In genomic region chr2:64606864-64607263, GRCm38 (mm10) we compare ENCODE assay signal across 28 mouse cellular contexts.
DNase-seq lines count a peak whose midpoint lies in the region; ATAC-seq and TF ChIP-seq lines count a peak whose summit lies in the region.
"Had no signal": no experiment of that assay in that cellular context is flagged by ENCODE, and none has a peak within 500 bp of the region (broad histone marks: within the 10 kb centered on the region; RNA-seq: fewer than 3 reads in every experiment).

No protein-coding gene starts in this region.

- H3K27me3 ChIP-seq in forebrain, embryonic 13.5 days = no peaks in the 10 kb centered on the region
- H3K27me3 ChIP-seq in forebrain, embryonic 15.5 days = no peaks in the 10 kb centered on the region
- H3K27me3 ChIP-seq in midbrain, embryonic 11.5 days (ENCODE audit: control insufficient read depth, insufficient read depth, low read length) = no peaks in the 10 kb centered on the region
- no peaks in the 10 kb centered on the region for H3K27me3 ChIP-seq in midbrain, postnatal 0 days (ENCODE audit: insufficient read depth, low read length)
- no peaks in the 10 kb centered on the region for H3K27me3 ChIP-seq in midbrain, embryonic 13.5 days
- no peaks in the 10 kb centered on the region for H3K27me3 ChIP-seq in midbrain, embryonic 16.5 days (ENCODE audit: control insufficient read depth, insufficient read depth, low read depth, low read length)
- H3K27me3 ChIP-seq: CH12.LX; embryonic facial prominence, embryonic 13.5 days; hindbrain, embryonic 13.5 days; intestine, embryonic 15.5 days; Patski had no signal

- H3K4me2 ChIP-seq in forebrain, embryonic 13.5 days = no peak overlapping the region
- H3K4me2 ChIP-seq in forebrain, embryonic 15.5 days (replicated peaks) = no peak overlapping the region
- no peak overlapping the region for H3K4me2 ChIP-seq in midbrain, embryonic 11.5 days
- H3K4me2 ChIP-seq in midbrain, postnatal 0 days (ENCODE audit: low read depth, low read length, poor library complexity, severe bottlenecking) = no peak overlapping the region
- no peak overlapping the region for H3K4me2 ChIP-seq in midbrain, embryonic 13.5 days (replicated peaks)
- H3K4me2 ChIP-seq in midbrain, embryonic 16.5 days (ENCODE audit: low read length) = no peak overlapping the region
- H3K4me2 ChIP-seq: embryonic facial prominence, embryonic 13.5 days; heart, embryonic 11.5 days; hindbrain, embryonic 13.5 days; intestine, embryonic 15.5 days had no signal

- WGBS in forebrain, embryonic 13.5 days = 57% methylated on average over 1 of the region's 1 CpGs
- 25% methylated on average over 1 of the region's 1 CpGs for WGBS in forebrain, embryonic 15.5 days
- 68% methylated on average over 1 of the region's 1 CpGs for WGBS in midbrain, embryonic 11.5 days
- 18% methylated on average over 1 of the region's 1 CpGs for WGBS in midbrain, postnatal 0 days
- WGBS in midbrain, embryonic 13.5 days = 20% methylated on average over 1 of the region's 1 CpGs
- 34% methylated on average over 1 of the region's 1 CpGs for WGBS in midbrain, embryonic 16.5 days

- TF ChIP-seq CTCF in midbrain, postnatal 0 days (IDR thresholded peaks at IDR 0.05) = no peak

- H3K4me1 ChIP-seq in forebrain, embryonic 13.5 days = 0 out of 2 replicates have a peak, but pooled peaks cover 3% of the 10 kb centered on the region
- H3K4me1 ChIP-seq in forebrain, embryonic 15.5 days = no peaks in the 10 kb centered on the region
- no peaks in the 10 kb centered on the region for H3K4me1 ChIP-seq in midbrain, embryonic 11.5 days (ENCODE audit: control insufficient read depth, insufficient read depth, low read length)
- no peaks in the 10 kb centered on the region for H3K4me1 ChIP-seq in midbrain, postnatal 0 days (ENCODE audit: insufficient read depth, low read length)
- H3K4me1 ChIP-seq in midbrain, embryonic 13.5 days (replicated peaks) = 0 out of 2 replicates have a peak, but pooled peaks cover 2% of the 10 kb centered on the region
- H3K4me1 ChIP-seq in midbrain, embryonic 16.5 days (ENCODE audit: control insufficient read depth, insufficient read depth, low read length) = no peaks in the 10 kb centered on the region
- H3K4me1 ChIP-seq: embryonic facial prominence, embryonic 10.5 days; embryonic facial prominence, embryonic 13.5 days; hindbrain, embryonic 10.5 days; hindbrain, embryonic 13.5 days; intestine, embryonic 15.5 days had no signal

- intact Hi-C loops in heart, postnatal 36 days (cut with DNase I) = no loop called here

- ATAC-seq in forebrain, embryonic 13.5 days = peak; percentile 24; the same call in 1 of the 2 replicates
- no peak for ATAC-seq in forebrain, embryonic 15.5 days (replicated peaks)
- no peak for ATAC-seq in midbrain, embryonic 11.5 days (ENCODE audit: low FRiP score)
- no peak for ATAC-seq in midbrain, postnatal 0 days (ENCODE audit: low FRiP score)
- peak; percentile 68 for ATAC-seq in midbrain, embryonic 13.5 days
- peak; percentile 42; the same call in 1 of the 2 replicates for ATAC-seq in midbrain, embryonic 16.5 days
- ATAC-seq: hindbrain, embryonic 16.5 days; intestine, embryonic 15.5 days; Patski had no signal

- DNase-seq in midbrain, embryonic 11.5 days (ENCODE audit: low spot score, missing footprints) = peak; percentile 66
- DNase-seq in midbrain, postnatal 0 days (ENCODE audit: low spot score) = no peak
- DNase-seq in heart, postnatal 36 days = no peak
- DNase-seq: adrenal gland, postnatal 10 days; B cell, adult 2 months; cerebellum, adult 11-12 months; cerebellum, adult 8-10 months; cerebellum, postnatal 10 days; cerebellum, postnatal 36 days; embryo, embryonic 11 days; gastrocnemius, adult 2 months; gastrocnemius, postnatal 14 days; heart, adult 11 months had no signal

- no peak overlapping the region for H3K9ac ChIP-seq in forebrain, embryonic 13.5 days
- H3K9ac ChIP-seq in forebrain, embryonic 15.5 days (replicated peaks) = no peak overlapping the region
- no peak overlapping the region for H3K9ac ChIP-seq in midbrain, embryonic 11.5 days (ENCODE audit: low read length)
- no peak overlapping the region for H3K9ac ChIP-seq in midbrain, postnatal 0 days (replicated peaks; ENCODE audit: low read length, poor library complexity, severe bottlenecking)
- no peak overlapping the region for H3K9ac ChIP-seq in midbrain, embryonic 13.5 days (replicated peaks)
- no peak overlapping the region for H3K9ac ChIP-seq in midbrain, embryonic 16.5 days (ENCODE audit: low read depth, low read length)
- H3K9ac ChIP-seq: embryonic facial prominence, embryonic 13.5 days; hindbrain, embryonic 13.5 days; intestine, embryonic 15.5 days had no signal

- no peak overlapping the region for H3K27ac ChIP-seq in forebrain, embryonic 13.5 days
- H3K27ac ChIP-seq in forebrain, embryonic 15.5 days (replicated peaks) = no peak overlapping the region
- no peak overlapping the region for H3K27ac ChIP-seq in midbrain, embryonic 11.5 days (ENCODE audit: low read depth, low read length)
- H3K27ac ChIP-seq in midbrain, postnatal 0 days (ENCODE audit: low read depth, low read length) = no peak overlapping the region
- no peak overlapping the region for H3K27ac ChIP-seq in midbrain, embryonic 13.5 days
- 0 out of 2 replicates have a peak overlapping the region, but pooled peaks have one; percentile 28 for H3K27ac ChIP-seq in midbrain, embryonic 16.5 days (ENCODE audit: low read length)
- H3K27ac ChIP-seq: embryonic facial prominence, embryonic 10.5 days; embryonic facial prominence, embryonic 13.5 days; gastrocnemius, adult 2 months; hindbrain, embryonic 10.5 days; hindbrain, embryonic 13.5 days; intestine, embryonic 15.5 days had no signal

- H3K4me3 ChIP-seq in forebrain, embryonic 13.5 days = no peak overlapping the region
- no peak overlapping the region for H3K4me3 ChIP-seq in forebrain, embryonic 15.5 days
- no peak overlapping the region for H3K4me3 ChIP-seq in midbrain, embryonic 11.5 days (ENCODE audit: low read depth, low read length)
- H3K4me3 ChIP-seq in midbrain, postnatal 0 days (ENCODE audit: low read depth, low read length) = no peak overlapping the region
- no peak overlapping the region for H3K4me3 ChIP-seq in midbrain, embryonic 13.5 days (replicated peaks)
- H3K4me3 ChIP-seq in midbrain, embryonic 16.5 days (ENCODE audit: low read depth, low read length) = no peak overlapping the region
- H3K4me3 ChIP-seq: embryonic facial prominence, embryonic 10.5 days; embryonic facial prominence, embryonic 13.5 days; erythroblast, embryonic 14.5 days; gastrocnemius, adult 2 months; hindbrain, embryonic 10.5 days; hindbrain, embryonic 13.5 days; intestine, embryonic 15.5 days had no signal

- no peaks in the 10 kb centered on the region for H3K9me3 ChIP-seq in forebrain, embryonic 13.5 days (replicated peaks)
- H3K9me3 ChIP-seq in forebrain, embryonic 15.5 days = no peaks in the 10 kb centered on the region
- no peaks in the 10 kb centered on the region for H3K9me3 ChIP-seq in midbrain, embryonic 11.5 days (ENCODE audit: control insufficient read depth, low read length)
- H3K9me3 ChIP-seq in midbrain, postnatal 0 days (ENCODE audit: low read length) = no peaks in the 10 kb centered on the region
- H3K9me3 ChIP-seq in midbrain, embryonic 13.5 days = no peaks in the 10 kb centered on the region
- H3K9me3 ChIP-seq in midbrain, embryonic 16.5 days (replicated peaks; ENCODE audit: control insufficient read depth, low read length, poor library complexity, severe bottlenecking) = no peaks in the 10 kb centered on the region
- H3K9me3 ChIP-seq: embryonic facial prominence, embryonic 10.5 days; embryonic facial prominence, embryonic 13.5 days; G1E; hindbrain, embryonic 10.5 days; hindbrain, embryonic 13.5 days; intestine, embryonic 15.5 days had no signal

- H3K36me3 ChIP-seq in forebrain, embryonic 13.5 days (ENCODE audit: poor library complexity, severe bottlenecking) = no peaks in the 10 kb centered on the region
- H3K36me3 ChIP-seq in forebrain, embryonic 15.5 days = no peaks in the 10 kb centered on the region
- no peaks in the 10 kb centered on the region for H3K36me3 ChIP-seq in midbrain, embryonic 11.5 days (ENCODE audit: control insufficient read depth, insufficient read depth, low read length)
- H3K36me3 ChIP-seq in midbrain, postnatal 0 days (ENCODE audit: insufficient read depth, low read length) = no peaks in the 10 kb centered on the region
- no peaks in the 10 kb centered on the region for H3K36me3 ChIP-seq in midbrain, embryonic 13.5 days
- no peaks in the 10 kb centered on the region for H3K36me3 ChIP-seq in midbrain, embryonic 16.5 days (ENCODE audit: control insufficient read depth, insufficient read depth, low read length)
- H3K36me3 ChIP-seq: embryonic facial prominence, embryonic 10.5 days; embryonic facial prominence, embryonic 13.5 days; G1E; hindbrain, embryonic 10.5 days; hindbrain, embryonic 13.5 days; intestine, embryonic 15.5 days had no signal

Comparison
In these comparisons a context has a peak if more than half of its experiments do, and no peak if none do; other contexts are left out.
1. ATAC-seq: peak in forebrain, embryonic 13.5 days (single experiment), midbrain, embryonic 13.5 days (single experiment) and midbrain, embryonic 16.5 days (single experiment); none in forebrain, embryonic 15.5 days (single experiment), midbrain, embryonic 11.5 days (single experiment) and midbrain, postnatal 0 days (single experiment).